Mouse (Mus musculus): ENCODE results near the gene Flt3l.
"Not testable (repeated sequence)": the region's sequence is repeated elsewhere in the genome, so short reads cannot be mapped to it uniquely, and the experiment has no call there.

Gene Flt3l

DNA sequence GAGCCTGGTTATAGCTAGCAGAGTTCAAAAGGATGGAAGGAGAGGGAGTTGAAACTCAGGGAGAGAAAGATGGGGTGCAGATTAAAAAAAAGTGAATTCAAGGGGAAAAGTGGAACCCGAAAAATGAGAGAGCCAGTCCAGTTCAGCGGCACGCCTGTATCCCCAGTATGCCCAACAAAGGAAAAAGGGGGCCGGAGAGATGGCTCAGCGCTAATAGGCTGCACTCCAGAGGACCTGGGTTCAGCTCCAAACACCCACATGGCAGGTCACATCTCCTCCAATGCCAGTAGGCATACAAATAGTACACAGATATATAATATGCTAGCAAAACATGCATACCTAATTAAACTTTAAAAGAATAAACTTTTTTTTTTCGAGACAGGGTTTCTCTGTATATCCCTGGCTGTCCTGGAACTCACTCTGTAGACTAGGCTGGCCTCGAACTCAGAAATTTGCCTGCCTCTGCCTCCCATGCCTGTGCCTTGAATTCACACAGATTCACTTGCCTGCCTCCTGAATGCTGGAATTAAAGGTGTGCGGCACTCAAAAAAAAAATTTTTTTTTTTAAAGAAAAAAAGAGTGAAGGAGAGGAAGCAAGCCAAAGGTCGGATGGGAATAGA lies 26.9 kb upstream of the Flt3l start:
- no peak for DNase-seq

DNA sequence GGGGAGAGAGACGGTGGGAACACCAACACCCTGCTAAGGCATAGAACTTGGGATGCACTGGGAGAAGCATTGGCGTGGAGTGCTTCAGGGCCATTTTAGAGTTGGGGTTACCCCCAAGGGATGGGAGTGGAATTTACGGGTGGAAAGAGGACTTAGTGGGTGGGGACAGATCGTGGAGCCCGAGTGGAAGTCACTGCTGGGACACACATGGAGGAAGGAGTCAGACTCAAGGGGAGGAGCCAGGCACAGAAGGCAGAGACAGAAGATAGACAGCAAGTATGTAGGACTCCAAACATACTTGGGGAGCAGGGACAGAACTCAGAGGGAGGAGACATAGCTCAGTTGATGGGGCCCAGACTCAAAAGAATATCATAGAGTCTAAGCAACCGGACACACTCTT lies 26.3 kb upstream of the Flt3l start:
- no peak for DNase-seq

DNA sequence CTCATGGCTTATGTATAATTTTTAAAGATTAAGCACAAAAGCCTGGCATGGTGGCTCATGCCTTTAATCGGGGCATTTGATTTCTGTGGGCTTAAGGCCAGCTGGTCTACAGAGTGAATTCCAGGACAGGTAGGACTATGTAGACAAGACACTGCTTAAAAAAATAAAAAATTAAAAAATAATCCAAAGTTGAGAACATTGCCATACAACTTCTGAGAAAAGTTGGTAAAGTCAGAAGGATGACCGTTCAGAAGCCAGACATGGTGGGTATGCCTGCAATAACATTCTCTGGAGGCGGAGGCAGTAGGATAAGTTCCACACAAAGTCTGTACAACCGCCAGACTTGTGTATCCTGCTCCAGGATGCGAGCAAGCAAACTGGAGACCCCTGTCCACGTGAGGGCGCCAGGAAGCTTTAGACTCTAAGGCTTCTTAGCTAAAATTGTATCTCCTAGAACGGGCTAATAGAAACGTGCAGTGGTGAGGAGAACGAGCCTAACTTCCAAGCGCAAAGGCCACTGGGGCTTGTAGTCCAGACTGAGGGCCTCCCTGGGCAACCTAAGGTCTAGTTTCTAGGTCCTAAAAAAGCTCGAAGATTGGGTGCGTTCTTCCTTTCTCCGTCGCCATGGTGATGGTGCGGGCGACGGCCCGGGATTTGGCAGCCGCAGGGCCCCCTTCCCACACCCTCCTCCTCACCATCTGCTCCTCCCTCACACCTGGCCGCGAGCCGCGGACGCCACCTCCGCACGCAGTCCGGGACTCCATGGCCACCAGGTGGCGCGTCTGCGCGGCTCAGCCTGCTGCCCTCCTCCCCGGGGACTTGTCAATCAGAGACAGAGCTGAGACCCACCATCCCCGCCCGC lies 25.6 kb upstream of the Flt3l start:
- peak; percentile 100 for DNase-seq

DNA sequence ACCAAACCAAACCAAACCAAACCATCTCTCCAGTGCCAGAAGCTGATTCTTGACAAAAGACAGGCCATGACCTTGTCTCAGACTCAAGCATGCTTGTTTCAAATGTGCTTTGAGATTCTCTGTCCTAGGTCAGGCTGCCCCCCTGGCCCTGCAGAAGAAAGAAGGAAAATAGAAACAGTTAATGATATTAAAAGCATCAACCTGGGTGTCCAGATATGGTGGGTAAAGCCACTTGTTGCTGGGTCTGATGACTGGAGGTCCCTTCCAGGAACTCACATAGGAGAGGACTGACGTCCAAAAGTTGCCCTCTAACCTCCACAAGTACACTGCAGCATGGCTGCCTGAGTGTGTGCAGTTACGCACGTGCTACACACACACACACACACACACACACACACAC lies 24.6 kb upstream of the Flt3l start:
- no peak for DNase-seq

DNA sequence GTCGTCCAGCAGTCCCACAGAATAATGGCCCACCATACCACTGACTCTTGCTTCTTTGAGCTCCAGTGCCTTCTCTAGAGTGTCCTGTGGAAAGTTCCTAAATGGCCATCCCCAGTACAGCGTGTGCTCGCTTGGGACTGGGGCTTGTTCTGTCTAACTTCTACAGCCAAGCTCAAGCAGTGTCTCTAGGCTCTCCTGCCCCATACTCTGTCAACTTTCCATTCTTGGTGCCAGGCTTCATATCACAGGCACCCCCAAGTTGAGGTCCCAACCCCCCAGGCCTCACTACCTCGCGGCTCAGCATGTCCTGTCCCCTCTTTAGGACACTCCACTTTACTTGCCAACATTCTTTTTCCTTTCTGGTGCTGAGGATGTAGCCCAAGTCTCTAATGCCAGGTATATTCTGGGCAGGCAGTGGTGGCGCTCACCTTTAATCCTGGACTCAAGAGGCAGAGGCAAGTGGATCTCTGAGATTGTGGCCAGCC lies 24.1 kb upstream of the Flt3l start:
- no peak for DNase-seq

DNA sequence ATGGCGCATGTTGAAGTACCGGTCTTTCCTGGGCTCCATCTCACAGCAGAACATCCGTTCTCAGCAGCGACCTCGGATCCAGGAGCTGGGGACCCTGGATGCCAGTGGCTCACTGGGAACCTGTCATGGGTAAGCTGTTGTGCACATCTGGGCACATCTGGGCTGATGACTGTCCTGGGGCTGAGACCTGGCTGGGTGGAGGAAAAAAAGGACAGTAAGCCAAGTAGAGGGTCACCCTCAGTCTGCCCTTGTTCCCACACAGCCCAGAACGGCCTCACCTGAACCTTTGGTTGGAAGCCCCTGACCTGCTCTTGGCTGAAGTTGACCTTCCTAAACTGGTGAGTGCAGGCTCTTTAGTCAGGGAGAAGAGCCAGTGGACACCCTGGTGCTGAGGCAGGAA lies 22.8 kb upstream of the Flt3l start:
- no peak for DNase-seq

DNA sequence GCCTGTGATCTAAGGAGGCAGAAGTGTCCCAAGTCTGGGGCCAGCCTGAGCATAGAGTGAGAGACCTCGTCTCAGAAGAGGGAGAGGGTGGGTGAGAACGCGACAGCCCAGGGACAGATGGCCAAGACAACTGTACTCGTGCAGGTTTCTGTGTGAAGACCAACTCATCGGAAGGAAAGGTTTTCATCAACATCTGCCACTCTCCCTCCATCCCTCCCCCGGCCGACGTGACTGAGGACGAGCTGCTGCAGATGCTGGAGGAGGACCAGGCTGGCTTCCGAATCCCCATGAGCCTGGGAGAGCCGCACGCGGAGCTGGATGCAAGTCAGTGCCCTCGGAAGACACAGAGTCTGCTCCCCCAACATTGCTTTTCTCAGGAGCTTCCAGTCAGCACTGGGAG lies 21.2 kb upstream of the Flt3l start:
- DNase-seq, result peak in 1 of 2 experiments; percentile 19

DNA sequence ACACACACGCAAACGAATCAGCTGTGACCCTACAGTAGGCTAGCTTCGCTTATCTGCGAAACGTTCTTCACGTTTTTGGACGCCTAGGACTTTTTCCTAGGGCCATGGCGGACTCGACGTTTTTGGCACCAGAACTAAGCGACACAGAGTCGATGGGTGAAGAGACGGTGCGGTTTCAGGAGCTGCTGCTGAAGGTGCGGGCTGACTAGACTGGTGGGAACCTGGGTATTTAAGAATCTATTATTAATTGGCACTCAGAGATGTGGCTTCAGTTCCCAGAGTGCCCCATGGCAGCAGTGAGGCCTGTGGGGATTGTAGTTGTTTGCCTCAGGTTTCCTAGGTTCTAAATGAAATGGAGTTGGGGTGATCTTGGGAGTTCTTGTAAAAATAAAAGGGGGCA lies 20.0 kb upstream of the Flt3l start:
- DNase-seq, result peak in 1 of 2 experiments; percentile 7

DNA sequence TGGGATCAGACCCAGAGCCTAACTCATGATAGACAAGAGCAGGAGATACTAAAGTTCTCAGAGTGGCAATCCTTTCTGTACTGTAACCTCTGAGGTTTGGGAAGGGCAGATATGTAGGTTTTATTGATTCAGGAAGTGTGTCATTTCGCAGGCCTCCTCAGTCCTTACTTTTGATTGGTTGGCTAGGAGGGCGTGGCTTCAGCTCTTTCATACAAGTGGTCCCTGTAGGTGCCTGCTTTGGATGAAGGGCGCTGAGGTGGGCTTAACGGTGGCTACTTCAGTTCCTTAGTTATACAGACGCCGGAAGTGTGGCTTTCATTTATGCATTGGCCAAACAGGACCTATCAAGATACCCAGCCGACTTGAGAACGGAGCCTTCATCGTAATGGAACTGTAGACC lies 19.4 kb upstream of the Flt3l start:
- DNase-seq, result peak in 1 of 2 experiments; percentile 17

DNA sequence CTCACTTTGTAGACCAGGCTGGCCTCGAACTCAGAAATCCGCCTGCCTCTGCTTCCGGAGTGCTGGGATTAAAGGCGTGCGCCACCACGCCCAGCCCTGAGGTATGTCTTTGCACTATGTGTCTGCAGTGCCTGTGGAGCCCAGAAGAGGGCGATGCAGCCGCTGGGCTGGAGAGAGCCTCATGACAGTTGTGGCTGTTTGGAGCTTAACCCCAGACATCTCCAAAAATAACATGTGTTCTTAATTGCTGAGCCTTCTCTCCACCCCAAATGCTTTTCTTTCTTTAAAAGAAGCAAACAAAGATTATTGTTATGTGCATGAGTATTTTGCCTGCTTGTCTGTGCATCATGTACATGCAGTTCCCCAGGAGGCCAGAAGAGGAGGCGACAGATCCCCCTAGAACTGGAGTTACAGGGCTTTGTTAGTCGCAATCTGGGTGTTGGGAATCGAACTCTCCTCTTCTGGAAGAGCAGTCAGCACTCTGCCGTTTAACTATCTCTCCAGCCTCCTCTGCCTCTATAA lies 18.8 kb upstream of the Flt3l start:
- peak; percentile 79 to 85 for DNase-seq

DNA sequence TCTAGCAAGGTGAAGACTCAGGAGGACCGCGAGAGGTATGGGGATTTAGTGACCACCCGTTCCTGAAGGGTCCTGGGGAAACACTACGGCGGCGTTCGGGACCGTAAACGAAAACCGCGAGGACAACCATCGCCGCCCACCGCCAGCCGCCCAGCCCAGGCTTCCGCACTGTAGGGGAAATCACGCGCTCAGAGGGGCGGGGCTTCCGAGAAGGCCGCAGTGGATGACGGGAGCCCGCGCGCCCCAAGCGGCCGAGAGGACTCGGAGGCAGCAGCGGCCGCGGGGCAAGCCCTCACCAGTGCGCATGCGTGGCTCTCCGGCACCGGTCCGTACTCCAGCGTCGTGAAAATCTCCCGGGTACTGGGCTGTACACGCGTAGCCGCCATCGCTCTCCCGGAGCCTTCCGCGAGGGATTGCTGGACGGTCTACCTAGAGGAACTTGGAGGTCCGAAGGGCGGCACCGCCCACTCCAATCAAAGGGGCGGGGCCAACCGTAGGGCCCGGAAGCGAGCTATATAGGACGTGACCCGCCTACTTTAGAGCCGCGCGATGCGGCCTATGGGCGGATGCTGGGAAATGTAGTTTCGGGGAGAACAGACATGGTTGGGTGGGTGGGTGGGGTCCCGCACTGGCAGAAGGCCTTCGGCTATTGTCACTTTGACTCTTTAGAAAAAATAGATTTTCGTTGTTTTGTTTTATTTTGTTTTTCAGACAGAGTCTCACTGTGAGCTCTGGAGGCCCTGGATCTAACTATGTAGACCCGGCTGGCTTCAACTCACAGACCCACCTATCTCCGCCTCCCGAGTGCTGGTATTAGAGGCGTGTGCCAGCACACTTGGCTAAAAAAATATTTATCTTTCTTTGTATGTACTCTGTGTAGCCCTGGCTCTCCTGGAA lies 18.1 kb upstream of the Flt3l start, which contains the start of the genes Pih1d1 and Aldh16a1:
Pih1d1 (plus strand) TSS at position 208 of the 897 bp plus-strand sequence.
Aldh16a1 (minus strand) TSS at position 489 of the 897 bp plus-strand sequence.
- DNase-seq, result peak; percentile 99

DNA sequence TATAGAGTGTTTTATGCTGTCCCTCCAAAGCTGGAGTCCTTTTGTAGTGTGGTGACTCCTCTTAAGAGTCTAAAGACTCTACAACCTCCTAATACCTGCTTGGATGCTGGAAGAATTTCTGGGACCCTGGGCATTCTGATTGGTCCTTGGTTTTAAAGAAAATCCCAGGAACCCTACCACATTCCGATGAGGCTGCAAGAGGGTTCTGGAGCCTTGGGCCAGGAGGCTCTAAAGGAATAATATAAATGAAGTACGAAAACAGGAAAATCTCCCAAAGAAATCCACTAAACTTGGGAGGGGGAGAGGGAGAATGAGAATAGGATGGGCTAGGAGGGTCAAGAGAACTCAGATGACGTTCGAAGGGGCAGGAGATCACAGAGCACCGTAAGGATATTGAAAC lies 17.4 kb upstream of the Flt3l start:
- DNase-seq, result no peak

DNA sequence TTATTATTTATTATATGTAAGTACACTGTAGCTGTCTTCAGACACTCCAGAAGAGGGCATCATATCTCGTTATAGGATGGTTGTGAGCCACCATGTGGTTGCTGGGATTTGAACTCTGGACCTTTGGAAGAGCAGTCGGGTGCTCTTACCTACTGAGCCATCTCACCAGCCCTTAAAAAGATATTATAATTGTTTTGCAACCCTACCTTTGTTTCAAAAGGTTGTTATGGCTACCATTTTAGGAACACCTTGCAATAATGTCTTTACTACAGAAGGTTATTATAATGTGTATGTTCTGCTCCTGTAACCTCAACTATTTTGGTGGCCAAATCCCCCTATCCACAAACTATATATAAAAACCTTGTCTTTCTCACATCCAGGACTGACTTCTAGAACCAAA lies 16.8 kb upstream of the Flt3l start:
- not testable (repeated sequence) for DNase-seq

DNA sequence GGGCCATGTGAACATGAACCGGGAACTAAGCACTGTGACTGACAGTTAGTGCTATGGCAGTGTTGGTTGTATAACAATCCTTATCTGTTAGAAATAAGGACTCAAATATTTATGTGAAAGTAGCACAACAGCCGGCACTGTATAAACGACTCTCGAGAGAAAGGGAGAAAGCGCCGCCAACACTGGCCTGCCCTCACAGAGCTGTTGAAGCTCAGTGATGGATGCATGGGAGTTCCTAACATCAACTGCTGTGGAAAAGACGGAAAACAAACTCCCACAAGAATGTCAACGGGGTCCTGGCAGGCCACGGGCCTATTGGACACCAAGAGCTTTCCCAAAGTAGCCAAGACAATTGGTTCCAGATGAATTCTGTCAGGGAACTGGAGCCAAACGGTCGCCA lies 15.1 kb upstream of the Flt3l start:
- DNase-seq, result peak in 1 of 2 experiments; percentile 25

DNA sequence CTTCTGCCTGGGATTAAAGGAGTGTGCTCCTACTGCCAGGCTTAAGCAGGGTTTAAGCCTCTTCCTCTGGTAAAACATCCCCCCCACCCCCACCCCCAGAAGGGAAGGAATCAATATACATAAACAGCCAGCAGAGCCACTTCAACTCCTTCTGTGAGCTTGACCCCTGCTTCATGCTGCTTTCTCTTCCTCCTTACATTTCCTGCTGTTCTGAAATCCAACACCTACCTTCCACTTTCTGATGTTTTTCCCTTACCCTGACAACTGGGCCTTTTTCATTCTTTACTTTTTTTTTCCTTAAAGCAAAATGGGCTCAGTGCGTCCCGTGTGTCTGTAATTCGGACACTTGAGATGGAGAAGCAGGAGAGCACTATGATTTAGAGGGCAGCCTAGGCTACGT lies 14.1 kb upstream of the Flt3l start:
- DNase-seq, result no peak

DNA sequence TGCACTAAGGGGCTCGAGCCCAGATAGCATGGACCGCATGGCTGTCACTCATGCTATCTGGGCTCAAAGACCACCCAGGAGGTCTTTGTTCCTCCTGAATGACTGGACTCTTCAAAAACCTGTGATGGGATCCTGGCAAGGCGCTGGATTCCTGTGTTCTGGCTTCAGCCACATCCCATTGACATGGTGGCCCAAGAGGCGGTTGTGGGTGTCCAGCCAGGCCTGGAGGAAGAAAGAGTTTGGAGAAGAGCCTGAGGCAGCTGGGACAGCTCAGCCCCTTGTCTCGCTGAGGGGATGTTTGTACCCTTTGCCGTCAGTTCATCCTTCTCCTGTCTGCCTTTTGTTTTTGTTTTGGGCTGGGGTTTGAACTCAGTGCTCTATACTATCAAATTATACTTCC lies 13.3 kb upstream of the Flt3l start:
- DNase-seq, result peak in 1 of 2 experiments; percentile 29

DNA sequence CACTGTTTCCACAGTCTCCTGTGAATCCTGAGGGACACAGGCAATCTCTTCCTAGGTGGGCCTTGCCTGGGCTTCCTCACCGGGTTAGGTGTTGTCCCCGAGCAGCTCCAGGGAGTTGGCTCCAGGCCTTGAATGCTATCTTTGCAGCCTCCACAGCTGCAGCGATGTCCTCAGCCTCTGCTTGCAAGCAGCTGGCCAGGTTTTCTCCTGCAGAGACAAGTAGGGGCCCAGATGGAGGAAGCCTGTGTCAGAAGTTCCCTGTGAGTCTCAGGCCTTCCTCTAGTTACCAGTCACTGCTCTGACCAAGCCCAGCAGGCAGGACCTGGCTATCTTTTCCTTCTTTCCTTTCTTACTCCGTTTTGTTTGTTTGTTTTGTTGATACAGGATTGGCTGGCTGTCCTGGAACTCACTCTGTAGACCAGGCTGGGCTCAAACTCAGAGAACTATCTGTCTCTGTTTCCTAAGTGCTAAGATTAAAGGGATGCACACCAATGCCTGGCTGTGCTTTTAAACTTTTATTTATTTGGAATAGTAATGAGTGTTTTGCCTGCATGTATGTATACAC lies 12.4 kb upstream of the Flt3l start:
- DNase-seq, result peak in 1 of 2 experiments; percentile 7

DNA sequence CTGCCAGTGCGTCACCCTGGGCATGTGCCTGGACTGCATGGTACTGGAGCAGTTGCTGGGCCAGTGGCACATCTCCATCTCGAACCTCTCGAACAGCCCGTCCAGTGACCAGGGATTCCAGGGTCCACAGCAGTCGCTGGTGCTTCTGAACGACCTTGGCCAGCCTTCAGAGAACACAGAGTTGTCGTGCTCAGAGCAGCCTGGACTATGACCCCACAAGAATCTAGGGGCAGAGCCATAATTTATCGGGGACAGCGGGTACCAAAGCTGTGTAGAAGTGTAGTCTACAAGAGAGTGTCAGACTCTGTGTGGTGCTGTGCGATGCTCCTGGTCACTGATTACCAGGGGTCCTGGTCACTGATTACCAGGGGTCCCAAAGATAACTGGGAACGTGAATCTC lies 11.7 kb upstream of the Flt3l start:
- DNase-seq, result no peak

DNA sequence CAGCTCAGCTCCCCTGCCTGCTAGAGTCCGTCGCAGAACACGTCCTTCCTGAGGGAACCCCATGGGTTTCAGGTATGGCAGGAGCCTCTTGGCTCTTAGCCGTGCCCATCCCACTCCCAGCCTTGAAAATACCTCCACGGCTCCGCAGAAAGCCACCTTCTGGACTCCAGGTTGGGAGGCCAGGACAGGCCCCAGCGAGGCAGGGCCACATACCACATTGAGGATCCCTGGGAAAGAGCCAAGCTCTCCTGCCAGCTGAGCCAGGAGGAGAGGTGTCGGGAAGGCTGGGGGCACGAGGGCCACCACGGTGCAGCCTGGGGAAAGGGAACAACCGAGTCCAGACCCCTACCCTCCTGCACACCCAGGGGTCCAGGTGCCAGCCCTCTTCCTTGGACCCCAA lies 11.0 kb upstream of the Flt3l start:
- DNase-seq, result peak in 1 of 2 experiments; percentile 9

DNA sequence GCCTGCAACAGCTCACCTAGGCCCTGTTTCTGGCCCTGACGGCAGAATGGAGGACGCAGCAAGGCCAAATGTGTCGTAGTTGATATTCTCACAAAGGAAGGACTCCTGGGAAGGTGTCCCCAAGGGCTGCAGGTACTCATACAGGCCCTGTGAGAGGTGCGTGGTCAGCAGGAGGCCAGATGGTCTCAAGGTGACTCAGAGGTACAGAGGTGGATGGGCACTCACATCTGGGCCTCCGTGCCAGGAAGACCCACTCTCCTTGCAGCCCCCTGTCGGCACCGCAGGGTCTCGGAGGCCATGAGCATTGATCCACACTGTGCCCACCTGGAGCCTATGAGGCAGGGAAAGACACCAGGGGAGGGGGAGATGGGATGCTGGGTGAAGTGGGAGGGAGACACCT lies 9.2 kb upstream of the Flt3l start:
- no peak for DNase-seq

DNA sequence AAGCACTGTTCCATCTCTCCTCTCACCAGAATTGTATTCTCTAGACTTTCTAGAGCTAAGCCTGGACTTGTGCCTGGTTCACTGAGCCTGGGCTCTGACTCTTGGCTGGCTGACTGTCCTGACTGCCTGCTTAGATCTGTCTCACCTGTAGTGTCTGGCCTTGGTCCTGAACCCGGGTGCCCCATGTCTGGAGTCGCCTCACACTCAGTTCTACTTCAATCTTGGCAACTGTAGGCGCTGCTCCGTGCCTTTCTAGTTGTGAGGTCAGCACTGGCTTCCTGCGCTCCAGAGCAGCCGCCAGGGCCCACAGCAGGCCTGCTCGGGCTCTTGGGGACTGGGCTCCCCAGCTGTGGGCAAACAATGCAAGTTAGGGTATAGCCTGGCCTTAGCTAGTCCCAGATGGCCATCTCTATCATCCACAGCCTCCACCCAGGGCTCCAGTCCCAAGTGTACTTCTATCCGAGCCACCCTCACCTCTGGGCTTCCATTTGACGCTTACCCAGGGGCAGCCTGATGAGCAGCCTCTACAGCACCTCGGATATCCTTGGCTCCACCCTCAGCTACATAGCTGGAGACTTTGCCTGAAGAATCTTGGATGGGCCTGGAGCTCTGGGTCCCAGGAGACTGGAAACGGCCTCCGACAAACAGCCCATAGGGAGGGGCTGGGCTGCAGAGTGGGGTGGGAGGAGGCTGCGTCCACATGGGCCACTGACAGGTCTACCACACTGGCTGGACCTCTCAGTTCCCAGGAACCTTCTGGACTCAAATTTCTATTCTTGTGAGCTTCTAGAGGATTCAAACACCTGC lies 8.3 kb upstream of the Flt3l start:
- DNase-seq, result no peak

DNA sequence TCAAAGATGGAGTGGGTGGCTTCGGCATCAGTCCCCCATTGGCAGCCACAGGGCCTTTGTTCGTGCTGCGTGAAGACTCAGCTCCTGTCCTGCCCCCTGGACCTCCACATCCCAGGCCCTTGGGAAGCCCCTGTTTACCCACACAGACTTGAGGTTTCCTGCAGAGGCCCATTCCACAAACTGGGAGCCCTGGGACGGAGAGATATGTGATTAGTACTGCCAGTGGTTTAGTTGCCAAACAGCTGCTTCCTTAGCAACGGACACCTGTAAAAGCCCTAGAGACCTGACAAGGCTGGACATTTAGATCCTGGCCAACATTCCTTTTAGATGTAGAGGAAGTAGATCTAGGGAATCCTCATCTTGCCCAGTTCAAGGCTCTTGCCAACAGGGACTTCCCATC lies 5.7 kb upstream of the Flt3l start:
- DNase-seq, result no peak
